Mouse (Mus musculus) liver, adult (tissue): ENCODE results near the gene Dlx2.

ENCODE experiments used
- GATA4 ChIP-seq: IDR thresholded peaks from 2 replicates; pipeline ENCODE4 v1.6.1; 2014; ENCODE audit warnings: mild to moderate bottlenecking, low read length; ENCODE audit not compliant: insufficient replicate concordance

Gene Dlx2

DNA sequence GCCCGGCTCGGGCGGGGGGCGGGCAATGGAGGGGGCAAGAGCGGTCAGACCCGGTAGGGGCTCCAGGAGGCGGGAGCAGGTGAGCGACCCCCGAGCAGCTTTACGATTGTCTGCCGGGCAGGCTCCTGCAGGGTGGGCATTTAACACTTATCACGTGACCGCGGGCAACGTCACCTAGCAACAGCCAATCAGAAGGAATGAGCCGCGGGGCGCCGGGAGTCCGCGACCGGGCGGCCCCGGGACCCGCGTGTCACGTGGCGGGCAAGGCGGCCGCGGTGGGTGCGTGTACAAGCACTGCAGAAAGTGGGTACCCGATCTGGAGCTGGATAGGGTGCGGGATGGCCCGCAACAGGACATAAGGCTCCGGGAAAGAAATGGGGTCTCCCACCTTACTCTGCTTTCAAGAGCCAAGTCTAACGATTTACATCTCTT lies at the start of gene Dlx2:
TSS of gene Dlx2 (minus strand) at position 115 of the 432 bp plus-strand sequence.
- TF ChIP-seq GATA4, result no peak

- TF ChIP-seq GATA4, result no peak
Observed at GRCm38 (mm10) chr2:71594466-71594865, 47.9 kb upstream of the Dlx2 start.

DNA sequence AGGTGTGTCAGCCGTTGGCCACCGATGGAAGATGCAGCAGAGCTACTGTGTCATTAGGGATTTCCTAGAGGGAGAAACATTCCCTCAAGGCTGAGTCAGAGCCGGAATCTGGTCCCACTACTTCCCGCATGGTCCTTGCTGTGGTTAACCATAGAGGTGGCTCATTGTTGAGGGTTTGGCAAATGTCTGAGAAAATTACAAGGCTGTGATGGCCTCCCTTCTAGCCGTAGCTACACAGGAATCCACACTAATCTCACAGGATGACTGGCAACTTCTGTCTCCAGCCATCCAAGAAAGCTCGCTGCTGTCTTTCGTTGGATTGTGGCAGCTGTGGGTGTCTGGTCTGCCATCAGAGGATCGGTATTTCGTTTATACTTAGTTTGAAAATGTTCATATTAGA lies 42.6 kb upstream of the Dlx2 start:
- no peak for TF ChIP-seq GATA4

DNA sequence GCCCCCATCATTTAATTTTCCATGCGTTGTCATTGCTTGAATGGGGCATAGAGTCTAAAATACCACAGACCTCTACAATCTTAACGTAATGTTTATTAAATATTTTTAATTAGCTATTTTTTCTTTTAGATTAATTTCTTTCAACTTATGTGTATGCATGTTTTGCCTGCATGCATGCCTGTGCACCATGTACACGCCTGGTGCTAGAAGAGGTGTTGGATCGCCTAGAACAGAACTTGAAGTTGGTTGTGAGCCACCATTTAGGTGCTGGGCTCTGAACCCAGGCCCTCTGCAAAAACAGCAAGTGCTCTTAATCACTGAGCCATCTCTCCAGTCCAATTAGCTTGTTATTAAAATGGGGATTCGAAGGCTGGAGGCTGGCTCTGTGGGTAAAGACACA lies 34.9 kb upstream of the Dlx2 start:
- TF ChIP-seq GATA4, result no peak

DNA sequence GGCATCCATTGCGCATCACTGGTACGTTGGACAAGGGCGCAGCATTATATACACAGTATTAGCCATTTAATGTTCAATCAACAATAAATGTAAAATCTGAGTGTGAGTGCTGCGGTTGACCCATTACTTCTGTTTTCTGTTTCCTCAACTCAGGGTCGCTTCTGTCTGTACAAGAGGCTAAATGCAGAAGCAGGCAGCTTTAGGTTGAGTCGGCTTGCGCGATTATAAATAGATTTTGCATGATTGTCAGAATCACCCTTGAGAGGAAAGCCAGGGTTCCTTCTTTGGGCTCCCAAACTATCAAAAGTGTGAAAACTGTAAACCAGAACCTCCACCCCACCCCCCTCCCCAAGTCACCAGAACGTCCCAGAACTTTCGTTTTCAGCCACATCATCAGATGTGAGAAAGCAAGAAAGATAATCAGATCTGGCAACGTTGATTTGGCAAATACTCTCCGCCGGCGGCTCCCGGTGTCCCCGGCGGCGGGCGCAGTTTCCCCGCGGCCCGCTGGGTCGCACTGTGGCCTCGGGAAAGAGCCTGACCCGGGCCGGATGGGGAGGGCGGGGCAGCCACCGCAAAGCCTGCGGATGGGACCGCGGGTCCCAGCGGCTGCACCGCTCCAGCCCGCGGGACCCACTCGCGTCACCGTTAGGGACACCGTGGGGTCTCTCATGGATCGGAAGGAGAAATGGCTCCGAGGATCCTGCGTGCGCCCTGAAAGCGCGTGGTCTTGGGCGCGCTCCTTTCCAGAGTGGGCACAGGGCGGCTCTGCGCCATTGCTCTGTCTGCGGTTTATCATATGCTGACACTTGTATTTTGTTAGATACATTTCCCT lies 34.3 kb upstream of the Dlx2 start:
- TF ChIP-seq GATA4, result no peak; the same call in 1 of the 2 replicates

- TF ChIP-seq GATA4, result no peak
Observed at GRCm38 (mm10) chr2:71577059-71577458, 30.5 kb upstream of the Dlx2 start.

GRCm38 (mm10) chr2:71573736-71574135 lies 27.2 kb upstream of the Dlx2 start:
- no peak for TF ChIP-seq GATA4

GRCm38 (mm10) chr2:71566466-71566865 lies 19.9 kb upstream of the Dlx2 start:
- no peak for TF ChIP-seq GATA4

DNA sequence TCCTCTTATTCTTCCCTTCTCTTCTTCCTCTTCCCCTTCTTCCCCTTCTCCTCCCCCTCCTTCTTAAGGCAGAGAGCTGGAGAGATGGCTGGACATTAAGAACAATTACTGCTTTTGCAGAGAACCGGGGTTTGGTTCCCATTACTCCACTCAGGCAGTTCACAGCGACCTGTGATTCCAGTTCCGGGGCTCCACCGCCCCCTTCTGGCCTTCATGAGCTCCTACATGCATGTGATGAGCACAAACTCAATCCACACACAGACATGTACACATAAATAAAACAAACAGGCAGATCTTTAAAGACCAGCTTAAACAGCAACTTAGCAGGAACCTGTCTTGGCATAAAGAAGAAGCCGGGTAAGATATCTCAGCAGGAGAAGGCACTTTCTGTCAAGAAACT lies 9.5 kb upstream of the Dlx2 start:
- TF ChIP-seq GATA4, result no peak

DNA sequence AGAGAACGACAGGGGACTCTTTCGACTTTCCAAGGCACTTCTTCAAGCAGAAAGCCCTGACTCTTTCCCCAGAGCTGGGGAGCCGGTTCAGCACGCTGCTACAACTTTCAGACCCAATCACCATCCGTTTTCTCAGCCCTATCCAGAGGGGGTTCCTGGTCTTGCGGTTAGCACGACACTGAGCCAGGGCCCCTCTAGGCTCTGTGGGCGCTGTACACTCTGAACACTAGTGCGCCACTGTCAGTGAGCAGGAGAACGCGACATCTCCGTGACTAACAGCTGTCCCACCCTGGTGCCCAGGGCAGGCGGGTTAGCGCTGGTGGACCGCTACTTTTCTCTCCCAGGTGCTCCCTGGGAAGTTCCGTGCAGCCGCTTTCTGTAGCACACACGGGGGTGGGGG lies 5.2 kb upstream of the Dlx2 start:
- TF ChIP-seq GATA4, result no peak

GRCm38 (mm10) chr2:71550330-71550729 lies 3.8 kb upstream of the Dlx2 start:
- no peak for TF ChIP-seq GATA4

DNA sequence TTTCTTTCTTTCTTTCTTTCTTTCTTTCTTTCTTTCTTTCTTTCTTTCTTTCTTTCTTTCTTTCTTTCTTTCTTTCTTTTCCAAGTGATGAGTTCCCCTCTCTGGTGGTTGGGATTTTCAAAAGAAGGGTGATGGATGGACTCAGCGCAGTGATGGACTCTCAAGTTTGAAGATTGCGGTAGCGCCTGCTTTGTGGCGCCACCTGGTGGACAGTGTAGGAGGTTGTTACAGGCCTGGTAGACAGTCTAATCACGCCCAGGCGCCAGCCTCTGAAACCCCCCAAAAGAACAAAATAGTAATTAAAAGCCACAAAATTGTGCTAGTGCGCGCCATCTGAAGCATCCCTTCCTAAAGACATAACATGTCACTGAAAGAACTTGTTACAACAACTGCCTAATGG lies 1.3 kb upstream of the Dlx2 start:
- TF ChIP-seq GATA4, result no peak

DNA sequence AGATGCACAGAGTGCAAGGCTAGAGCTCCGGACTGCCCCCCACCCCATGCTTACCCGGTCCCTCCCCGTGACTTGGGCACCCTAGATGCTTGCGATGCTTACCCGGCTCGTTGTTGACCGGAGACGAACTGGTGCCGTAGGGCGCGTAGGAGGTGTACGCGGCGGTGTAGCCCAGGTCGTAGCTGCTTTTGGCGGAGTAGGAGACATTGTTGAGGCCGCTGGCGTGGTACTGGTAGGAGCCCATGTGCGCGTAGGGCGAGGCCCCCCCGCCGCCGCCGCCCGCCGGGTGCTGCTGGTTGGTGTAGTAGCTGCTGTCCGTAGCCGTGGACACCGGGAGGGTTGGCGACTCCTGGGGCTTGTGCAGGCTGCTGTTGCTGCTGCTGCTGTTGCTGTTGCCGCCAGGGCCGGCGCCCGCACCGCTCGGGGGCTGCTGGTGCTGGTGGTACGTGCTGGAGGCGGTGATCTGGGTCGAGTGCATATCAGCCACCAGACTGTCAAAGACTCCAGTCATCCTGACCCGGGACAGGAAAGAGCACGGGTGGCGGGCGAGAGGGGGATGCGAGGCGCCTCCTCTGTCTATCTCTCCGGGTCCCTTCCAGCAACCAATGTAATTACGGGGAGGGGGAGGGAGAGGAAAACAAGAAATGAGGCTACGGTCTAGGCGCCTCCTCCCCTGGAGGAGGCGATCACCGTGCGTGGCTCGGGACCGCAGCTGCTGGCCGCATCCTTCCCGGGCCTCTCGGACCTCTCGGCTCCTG lies 493 bp downstream of the Dlx2 start:
- TF ChIP-seq GATA4, result no peak

DNA sequence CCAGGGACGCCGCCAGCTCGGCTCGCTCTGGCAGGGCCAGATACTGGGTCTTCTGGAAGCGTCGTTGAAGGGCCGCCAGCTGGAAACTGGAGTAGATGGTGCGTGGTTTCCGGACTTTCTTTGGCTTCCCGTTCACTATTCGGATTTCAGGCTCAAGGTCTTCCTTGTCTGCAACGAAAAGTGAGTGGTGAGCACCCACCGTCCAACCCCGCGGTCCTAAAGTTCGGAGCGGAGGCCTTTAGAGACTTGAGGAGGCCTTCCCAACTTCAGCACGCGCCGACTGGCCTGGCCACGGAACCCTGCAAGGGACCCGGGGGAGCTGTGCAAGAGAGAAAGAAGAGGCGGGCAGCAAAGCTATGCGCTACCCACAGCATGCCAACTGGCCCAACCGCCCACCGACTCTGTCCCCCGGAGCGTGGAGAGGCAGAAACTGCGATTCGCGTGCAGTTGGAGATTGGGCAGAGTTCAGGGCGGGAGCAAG lies 1.1 kb downstream of the Dlx2 start:
- TF ChIP-seq GATA4, result no peak

GRCm38 (mm10) chr2:71544391-71545285 lies 1.9 kb downstream of the Dlx2 start:
- TF ChIP-seq GATA4, result no peak
